Mouse (Mus musculus): ENCODE data around the gene Galnt5. TPM values are rescaled to one million over a fixed set of nuclear protein-coding genes. Genes with fewer than 3 reads are reported as not detected.

The Galnt5 gene
- polyA plus RNA-seq, 1 experiment from 2014 or later, result 2.1 TPM

DNA sequence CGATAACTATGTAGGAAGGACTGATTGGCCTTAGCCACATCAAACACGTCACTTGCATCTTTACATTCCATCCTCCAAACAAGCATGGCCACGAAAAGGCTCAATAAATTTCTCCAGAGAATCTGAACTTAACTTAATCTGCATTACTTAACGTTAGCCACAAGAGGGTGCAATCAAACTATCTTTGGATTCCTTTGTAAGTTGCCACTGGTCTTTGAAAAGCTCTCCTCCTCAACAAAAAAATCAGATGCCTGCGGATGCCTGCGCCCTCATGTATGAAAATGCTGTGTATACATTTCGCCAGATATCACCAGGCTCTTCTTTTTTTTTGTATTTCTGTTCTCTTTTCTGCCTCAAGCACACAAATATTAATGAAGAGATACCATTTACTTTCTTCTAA is 31.7 kb downstream of the Galnt5 start:
- H3K4me1 ChIP-seq (replicated peaks; ENCODE audit: control insufficient read depth, insufficient read depth, low read length), result no peaks in the 10 kb centered on the region
- no peak for ATAC-seq (ENCODE audit: low read depth)
- WGBS, result 15% methylated on average over 7 of the region's 7 CpGs
- no peak overlapping the region for H3K4me2 ChIP-seq (ENCODE audit: low read depth, low read length)
- no peak overlapping the region for H3K9ac ChIP-seq (ENCODE audit: low read length)
- no peaks in the 10 kb centered on the region for H3K9me3 ChIP-seq (ENCODE audit: control insufficient read depth, low read length)
- no peak overlapping the region for H3K4me3 ChIP-seq (ENCODE audit: low read length)
- H3K27ac ChIP-seq (ENCODE audit: low read length), result no peak overlapping the region
- no peaks in the 10 kb centered on the region for H3K27me3 ChIP-seq (ENCODE audit: control insufficient read depth, insufficient read depth, low read depth, low read length)
- H3K36me3 ChIP-seq (ENCODE audit: control insufficient read depth, insufficient read depth, low read length), result no peaks in the 10 kb centered on the region

GRCm38 (mm10) chr2:58031431-58031830 is 33.7 kb downstream of the Galnt5 start:
- WGBS, result 71% methylated on average over 3 of the region's 3 CpGs
- no peak overlapping the region for H3K9ac ChIP-seq (ENCODE audit: low read length)
- H3K27me3 ChIP-seq (ENCODE audit: control insufficient read depth, insufficient read depth, low read depth, low read length), result no peaks in the 10 kb centered on the region
- ATAC-seq (ENCODE audit: low read depth), result no peak
- H3K36me3 ChIP-seq (ENCODE audit: control insufficient read depth, insufficient read depth, low read length), result no peaks in the 10 kb centered on the region
- H3K4me2 ChIP-seq (ENCODE audit: low read depth, low read length), result no peak overlapping the region
- no peaks in the 10 kb centered on the region for H3K4me1 ChIP-seq (replicated peaks; ENCODE audit: control insufficient read depth, insufficient read depth, low read length)
- H3K9me3 ChIP-seq (ENCODE audit: control insufficient read depth, low read length), result no peaks in the 10 kb centered on the region
- H3K27ac ChIP-seq (ENCODE audit: low read length), result no peak overlapping the region
- no peak overlapping the region for H3K4me3 ChIP-seq (ENCODE audit: low read length)

DNA sequence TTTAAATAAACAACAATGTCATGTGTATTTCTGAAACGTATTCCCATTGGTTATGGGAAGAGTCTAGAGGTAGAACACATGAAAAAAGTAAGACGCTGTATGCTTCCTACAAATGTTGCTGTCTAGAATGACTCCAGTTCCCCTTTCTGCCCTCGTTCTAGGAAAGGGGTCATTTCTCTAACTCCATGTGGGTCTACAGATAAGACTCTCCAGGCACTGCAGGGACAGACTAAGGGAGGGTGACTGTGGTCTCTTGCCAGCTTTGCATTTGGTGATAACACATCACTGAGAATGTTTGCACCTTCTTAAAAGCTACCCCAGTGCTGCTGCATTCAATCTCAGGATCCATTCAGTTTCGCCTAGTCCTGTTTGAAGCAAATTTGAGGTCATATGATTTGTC is 38.0 kb downstream of the Galnt5 start:
- Histone ChIP-seq H3K36me3 (ENCODE audit: control insufficient read depth, insufficient read depth, low read length) (no peaks in the 10 kb centered on the region), H3K9ac (ENCODE audit: low read length) (no peak overlapping the region), H3K27me3 (ENCODE audit: control insufficient read depth, insufficient read depth, low read depth, low read length) (no peaks in the 10 kb centered on the region), H3K4me1 (replicated peaks; ENCODE audit: control insufficient read depth, insufficient read depth, low read length) (no peaks in the 10 kb centered on the region), H3K4me2 (ENCODE audit: low read depth, low read length) (no peak overlapping the region), H3K9me3 (ENCODE audit: control insufficient read depth, low read length) (no peaks in the 10 kb centered on the region), H3K4me3 (ENCODE audit: low read length) (no peak overlapping the region), H3K27ac (ENCODE audit: low read length) (no peak overlapping the region)
- WGBS, result 75% methylated on average over 4 of the region's 4 CpGs
- no peak for ATAC-seq (ENCODE audit: low read depth)

GRCm38 (mm10) chr2:58036926-58037325 is 39.2 kb downstream of the Galnt5 start:
- no peak overlapping the region for H3K9ac ChIP-seq (ENCODE audit: low read length)
- no peak overlapping the region for H3K27ac ChIP-seq (ENCODE audit: low read length)
- H3K4me1 ChIP-seq (replicated peaks; ENCODE audit: control insufficient read depth, insufficient read depth, low read length), result no peaks in the 10 kb centered on the region
- H3K9me3 ChIP-seq (ENCODE audit: control insufficient read depth, low read length), result no peaks in the 10 kb centered on the region
- no peaks in the 10 kb centered on the region for H3K27me3 ChIP-seq (ENCODE audit: control insufficient read depth, insufficient read depth, low read depth, low read length)
- no peak overlapping the region for H3K4me3 ChIP-seq (ENCODE audit: low read length)
- no peak for ATAC-seq (ENCODE audit: low read depth)
- no peaks in the 10 kb centered on the region for H3K36me3 ChIP-seq (ENCODE audit: control insufficient read depth, insufficient read depth, low read length)
- H3K4me2 ChIP-seq (ENCODE audit: low read depth, low read length), result no peak overlapping the region
- WGBS, result 72% methylated on average over 2 of the region's 2 CpGs

DNA sequence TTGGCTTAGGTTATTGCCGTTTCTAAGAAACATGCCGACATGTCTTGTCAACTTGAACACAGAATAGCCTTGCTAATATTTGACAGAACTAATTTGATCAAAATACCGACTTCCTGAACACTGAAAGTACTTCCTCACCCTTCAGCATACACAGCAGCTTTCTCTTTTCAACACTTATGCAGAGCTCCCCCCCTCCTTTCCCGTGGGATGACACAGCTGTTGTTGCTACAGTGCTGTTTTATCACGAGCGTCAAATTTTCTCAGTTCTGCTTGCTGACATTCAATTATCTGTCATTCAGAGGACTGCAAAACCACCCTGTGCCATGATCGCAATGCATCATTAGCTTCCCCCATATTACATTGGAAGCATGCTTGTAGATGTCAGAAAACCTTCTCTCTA is 44.2 kb downstream of the Galnt5 start:
- Histone ChIP-seq H3K4me3 (ENCODE audit: low read length) (no peak overlapping the region), H3K9ac (ENCODE audit: low read length) (no peak overlapping the region), H3K27ac (ENCODE audit: low read length) (no peak overlapping the region), H3K4me2 (ENCODE audit: low read depth, low read length) (no peak overlapping the region), H3K36me3 (ENCODE audit: control insufficient read depth, insufficient read depth, low read length) (no peaks in the 10 kb centered on the region), H3K9me3 (ENCODE audit: control insufficient read depth, low read length) (no peaks in the 10 kb centered on the region), H3K4me1 (replicated peaks; ENCODE audit: control insufficient read depth, insufficient read depth, low read length) (no peaks in the 10 kb centered on the region), H3K27me3 (ENCODE audit: control insufficient read depth, insufficient read depth, low read depth, low read length) (no peaks in the 10 kb centered on the region)
- WGBS, result 51% methylated on average over 7 of the region's 7 CpGs
- no peak for ATAC-seq (ENCODE audit: low read depth)

DNA sequence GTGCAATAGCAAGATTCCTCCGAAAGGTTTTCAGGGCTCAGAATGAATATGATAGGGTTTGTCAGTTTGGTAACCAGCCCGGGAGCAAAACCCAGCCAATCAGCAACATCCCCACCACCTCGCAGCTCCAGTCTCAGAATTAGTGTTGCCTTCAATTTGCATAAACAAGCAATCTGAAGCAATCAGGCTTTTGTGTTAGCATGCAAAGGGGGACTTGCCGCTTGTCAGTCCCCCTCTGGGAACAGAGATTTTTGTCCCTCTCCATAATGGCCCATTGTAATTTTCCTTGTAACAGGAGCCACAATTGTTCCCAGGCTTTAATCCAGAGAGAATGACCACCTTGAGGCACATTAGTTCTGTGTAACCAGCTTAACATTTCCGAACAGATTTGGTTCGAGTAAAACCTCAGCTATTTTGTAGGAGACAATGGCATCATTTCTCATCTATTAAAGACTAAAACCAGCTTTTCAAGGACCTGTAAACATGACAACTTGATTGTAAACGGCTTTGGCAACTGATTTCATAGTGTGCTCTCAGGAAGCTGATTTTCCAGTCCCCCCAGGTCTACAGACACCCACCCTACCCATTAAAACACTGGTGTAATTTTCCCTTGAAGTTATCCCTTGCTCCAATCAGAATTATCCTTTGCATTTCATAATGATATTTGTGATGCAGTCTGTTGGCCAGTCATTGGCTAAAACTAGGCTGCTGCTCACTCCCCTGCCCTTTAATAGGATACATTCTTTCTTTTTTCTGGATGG is 55.3 kb downstream of the Galnt5 start, which contains the start of gene Ermn:
Gene Ermn, minus strand, starts transcription at position 44 of the 761 bp plus-strand sequence.
- Histone ChIP-seq H3K4me2 (ENCODE audit: low read depth, low read length) (no peak within 1 kb of the TSS), H3K9me3 (ENCODE audit: control insufficient read depth, low read length) (no peaks in the 10 kb centered on the region), H3K27ac (ENCODE audit: low read length) (no peak within 1 kb of the TSS), H3K36me3 (ENCODE audit: control insufficient read depth, insufficient read depth, low read length) (no peaks in the 10 kb centered on the region), H3K9ac (ENCODE audit: low read length) (no peak within 1 kb of the TSS), H3K4me1 (replicated peaks; ENCODE audit: control insufficient read depth, insufficient read depth, low read length) (no peaks in the 10 kb centered on the region), H3K4me3 (ENCODE audit: low read length) (no peak within 1 kb of the TSS), H3K27me3 (ENCODE audit: control insufficient read depth, insufficient read depth, low read depth, low read length) (no peaks in the 10 kb centered on the region)
- 39% methylated on average over 7 of the region's 7 CpGs for WGBS
- no peak for ATAC-seq (ENCODE audit: low read depth)

DNA sequence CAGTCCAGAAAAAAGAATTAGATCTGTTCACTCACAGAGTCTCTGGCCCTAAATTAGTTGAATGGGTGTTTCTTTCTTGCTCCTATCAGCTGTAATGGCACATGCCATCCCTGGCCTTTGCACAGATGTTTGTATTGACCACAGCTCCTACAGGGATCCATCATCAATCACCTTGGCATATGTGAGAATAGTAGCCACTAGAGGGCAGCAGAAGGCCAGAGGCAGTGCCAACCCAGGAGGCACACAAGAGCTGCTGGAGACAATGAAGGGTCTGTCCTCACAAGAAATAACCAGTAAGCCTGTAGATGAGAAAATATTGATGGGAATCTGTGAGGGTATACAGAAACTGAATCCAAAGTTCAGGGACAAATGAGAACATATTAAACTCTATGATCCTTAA is 57.7 kb downstream of the Galnt5 start:
- H3K9ac ChIP-seq (ENCODE audit: low read length), result no peak overlapping the region
- H3K4me2 ChIP-seq (ENCODE audit: low read depth, low read length), result no peak overlapping the region
- no peaks in the 10 kb centered on the region for H3K36me3 ChIP-seq (ENCODE audit: control insufficient read depth, insufficient read depth, low read length)
- no peak overlapping the region for H3K4me3 ChIP-seq (ENCODE audit: low read length)
- no peaks in the 10 kb centered on the region for H3K4me1 ChIP-seq (replicated peaks; ENCODE audit: control insufficient read depth, insufficient read depth, low read length)
- no peaks in the 10 kb centered on the region for H3K9me3 ChIP-seq (ENCODE audit: control insufficient read depth, low read length)
- no peak overlapping the region for H3K27ac ChIP-seq (ENCODE audit: low read length)
- no peaks in the 10 kb centered on the region for H3K27me3 ChIP-seq (ENCODE audit: control insufficient read depth, insufficient read depth, low read depth, low read length)
- ATAC-seq (ENCODE audit: low read depth), result no peak

- WGBS, result 26% methylated on average over 1 of the region's 1 CpGs
- H3K4me3 ChIP-seq (ENCODE audit: low read length), result no peak overlapping the region
- no peak overlapping the region for H3K27ac ChIP-seq (ENCODE audit: low read length)
- no peaks in the 10 kb centered on the region for H3K4me1 ChIP-seq (replicated peaks; ENCODE audit: control insufficient read depth, insufficient read depth, low read length)
- no peaks in the 10 kb centered on the region for H3K36me3 ChIP-seq (ENCODE audit: control insufficient read depth, insufficient read depth, low read length)
- no peak for ATAC-seq (ENCODE audit: low read depth)
- H3K4me2 ChIP-seq (ENCODE audit: low read depth, low read length), result no peak overlapping the region
- H3K27me3 ChIP-seq (ENCODE audit: control insufficient read depth, insufficient read depth, low read depth, low read length), result no peaks in the 10 kb centered on the region
- no peak overlapping the region for H3K9ac ChIP-seq (ENCODE audit: low read length)
- H3K9me3 ChIP-seq (ENCODE audit: control insufficient read depth, low read length), result no peaks in the 10 kb centered on the region
Measured at GRCm38 (mm10) chr2:58079849-58080248, 82.2 kb downstream of the Galnt5 start.

- Histone ChIP-seq H3K9ac (ENCODE audit: low read length) (no peak overlapping the region), H3K9me3 (ENCODE audit: control insufficient read depth, low read length) (no peaks in the 10 kb centered on the region), H3K4me2 (ENCODE audit: low read depth, low read length) (no peak overlapping the region), H3K4me3 (ENCODE audit: low read length) (no peak overlapping the region), H3K36me3 (ENCODE audit: control insufficient read depth, insufficient read depth, low read length) (no peaks in the 10 kb centered on the region), H3K27me3 (ENCODE audit: control insufficient read depth, insufficient read depth, low read depth, low read length) (no peaks in the 10 kb centered on the region), H3K27ac (ENCODE audit: low read length) (no peak overlapping the region), H3K4me1 (replicated peaks; ENCODE audit: control insufficient read depth, insufficient read depth, low read length) (no peaks in the 10 kb centered on the region)
- ATAC-seq (ENCODE audit: low read depth), result no peak
- 81% methylated on average over 1 of the region's 1 CpGs for WGBS
Measured at GRCm38 (mm10) chr2:58086420-58086819, 88.7 kb downstream of the Galnt5 start.

- H3K27me3 ChIP-seq (ENCODE audit: control insufficient read depth, insufficient read depth, low read depth, low read length), result no peaks in the 10 kb centered on the region
- H3K9me3 ChIP-seq (ENCODE audit: control insufficient read depth, low read length), result no peaks in the 10 kb centered on the region
- 58% methylated on average over 1 of the region's 1 CpGs for WGBS
- no peak for ATAC-seq (ENCODE audit: low read depth)
- no peak overlapping the region for H3K27ac ChIP-seq (ENCODE audit: low read length)
- H3K4me3 ChIP-seq (ENCODE audit: low read length), result no peak overlapping the region
- no peak overlapping the region for H3K9ac ChIP-seq (ENCODE audit: low read length)
- no peaks in the 10 kb centered on the region for H3K36me3 ChIP-seq (ENCODE audit: control insufficient read depth, insufficient read depth, low read length)
- H3K4me2 ChIP-seq (ENCODE audit: low read depth, low read length), result no peak overlapping the region
- no peaks in the 10 kb centered on the region for H3K4me1 ChIP-seq (replicated peaks; ENCODE audit: control insufficient read depth, insufficient read depth, low read length)
Measured at GRCm38 (mm10) chr2:58094818-58095217, 97.1 kb downstream of the Galnt5 start.
